Mouse (Mus musculus): ENCODE measurements around the gene Ptrh1. TPM values are rescaled to one million over a fixed set of nuclear protein-coding genes. Genes with fewer than 3 reads are reported as not detected.

Gene Ptrh1
- polyA plus RNA-seq, 1 experiment from 2014 or later: 1.1 TPM

DNA sequence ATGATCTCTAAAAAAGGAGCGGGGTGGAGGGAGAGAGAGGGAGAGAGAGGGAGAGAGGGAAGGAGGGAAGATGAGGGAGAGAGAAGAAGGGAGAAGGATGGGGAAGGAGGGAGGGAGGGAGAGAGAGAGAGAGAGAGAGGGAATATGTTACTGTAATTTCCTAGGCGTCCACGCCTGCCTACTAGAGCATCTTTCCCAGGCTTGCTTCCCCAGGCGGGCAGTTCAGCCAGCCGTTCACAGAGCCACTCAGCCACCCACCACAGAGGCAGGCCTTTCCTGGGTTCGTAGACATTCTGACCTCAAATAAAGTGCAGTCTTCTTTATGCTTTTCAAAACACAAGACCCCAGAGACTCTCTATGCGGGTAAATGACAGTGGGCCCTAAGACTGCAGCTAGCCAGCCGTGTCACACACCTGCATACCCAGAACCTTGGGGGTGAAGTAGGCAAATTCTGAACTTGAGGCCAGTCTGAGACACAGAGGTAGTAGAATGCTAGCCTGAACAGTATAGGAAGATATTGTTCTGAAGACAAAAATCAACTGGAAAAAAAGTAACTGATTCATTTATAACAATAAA is 48.1 kb downstream of the Ptrh1 start:
- no peaks in the 10 kb centered on the region for H3K9me3 ChIP-seq (ENCODE audit: low read length)
- ATAC-seq (peak; percentile 31; the same call in 1 of the 2 replicates), DNase-seq (no peak)
- H3K27ac ChIP-seq (ENCODE audit: low read depth): peak overlapping the region; percentile 71; the same call in 1 of the 2 replicates
- no peak overlapping the region for H3K4me2 ChIP-seq (ENCODE audit: low read depth, low read length)
- H3K4me3 ChIP-seq (ENCODE audit: low read depth, low read length): no peak overlapping the region
- H3K36me3 ChIP-seq (replicated peaks; ENCODE audit: insufficient read depth, low read length): no peaks in the 10 kb centered on the region
- TF ChIP-seq CTCF (IDR thresholded peaks at IDR 0.05; ENCODE audit: low read depth) (no peak), EP300 (IDR thresholded peaks at IDR 0.05; ENCODE audit: low read depth) (no peak)
- WGBS (ENCODE audit: insufficient replicate concordance): 68% methylated on average over 8 of the region's 8 CpGs
- no peaks in the 10 kb centered on the region for H3K27me3 ChIP-seq (ENCODE audit: insufficient read depth, low read length)
- no peak overlapping the region for H3K9ac ChIP-seq (replicated peaks)
- H3K4me1 ChIP-seq (ENCODE audit: insufficient read depth): peaks cover 2% of the 10 kb centered on the region; the same call in 1 of the 2 replicates

DNA sequence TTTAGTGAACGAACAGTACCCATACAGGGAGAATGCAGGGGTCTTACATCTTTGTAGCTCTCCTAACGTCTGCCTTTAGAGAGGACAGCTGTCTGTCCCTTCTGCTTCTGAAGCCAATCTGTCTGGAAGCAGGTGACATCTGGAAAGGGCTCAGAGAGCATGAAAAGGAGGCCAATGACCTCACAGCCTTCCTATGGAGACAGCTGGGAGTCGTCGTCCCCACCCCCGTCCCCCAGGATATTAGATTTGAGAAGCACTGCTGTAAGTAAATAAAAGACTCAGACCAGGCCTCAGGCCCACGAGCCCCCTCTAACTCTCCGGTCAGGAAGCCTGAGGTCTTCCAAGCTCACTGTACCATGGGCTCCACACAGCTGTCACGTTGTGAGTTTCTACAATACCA is 48.6 kb downstream of the Ptrh1 start:
- no peak for DNase-seq
- Histone ChIP-seq H3K4me1 (ENCODE audit: insufficient read depth) (peaks cover 2% of the 10 kb centered on the region; the same call in 1 of the 2 replicates), H3K4me3 (ENCODE audit: low read depth, low read length) (no peak overlapping the region), H3K9ac (replicated peaks) (no peak overlapping the region), H3K36me3 (replicated peaks; ENCODE audit: insufficient read depth, low read length) (no peaks in the 10 kb centered on the region), H3K27ac (ENCODE audit: low read depth) (peak overlapping the region; percentile 71), H3K9me3 (ENCODE audit: low read length) (no peaks in the 10 kb centered on the region), H3K27me3 (ENCODE audit: insufficient read depth, low read length) (no peaks in the 10 kb centered on the region), H3K4me2 (ENCODE audit: low read depth, low read length) (no peak overlapping the region)
- no peak for TF ChIP-seq EP300 (IDR thresholded peaks at IDR 0.05; ENCODE audit: low read depth)
- ATAC-seq: no peak
- 56% methylated on average over 8 of the region's 8 CpGs for WGBS (ENCODE audit: insufficient replicate concordance)

DNA sequence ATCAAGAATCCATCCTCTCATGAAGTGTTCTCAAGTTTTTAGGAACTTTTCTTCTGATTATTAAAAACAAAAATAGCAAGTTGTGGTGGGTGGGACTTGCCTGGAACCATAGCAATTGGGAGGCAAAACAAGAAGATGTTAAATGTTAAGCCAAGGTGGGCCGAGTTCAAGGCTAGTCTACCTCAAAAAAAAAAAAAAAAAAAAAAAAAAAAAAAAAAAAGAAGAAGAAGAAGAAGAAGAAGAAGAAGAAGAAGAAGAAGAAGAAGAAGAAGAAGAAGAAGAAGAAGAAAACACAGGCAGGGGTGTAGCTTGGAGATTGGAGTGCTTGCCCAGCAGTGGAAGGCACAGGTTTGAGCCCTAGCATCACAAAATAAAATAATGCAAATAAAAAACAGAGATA is 49.2 kb downstream of the Ptrh1 start:
- no peaks in the 10 kb centered on the region for H3K36me3 ChIP-seq (replicated peaks; ENCODE audit: insufficient read depth, low read length)
- H3K4me1 ChIP-seq (ENCODE audit: insufficient read depth): peaks cover 2% of the 10 kb centered on the region; the same call in 1 of the 2 replicates
- no peaks in the 10 kb centered on the region for H3K9me3 ChIP-seq (ENCODE audit: low read length)
- no peaks in the 10 kb centered on the region for H3K27me3 ChIP-seq (ENCODE audit: insufficient read depth, low read length)
- DNase-seq: no peak
- H3K4me3 ChIP-seq (ENCODE audit: low read depth, low read length): no peak overlapping the region
- TF ChIP-seq EP300 (IDR thresholded peaks at IDR 0.05; ENCODE audit: low read depth) (no peak), CTCF (IDR thresholded peaks at IDR 0.05; ENCODE audit: low read depth) (no peak)
- peak overlapping the region; percentile 71 for H3K27ac ChIP-seq (ENCODE audit: low read depth)
- ATAC-seq: no peak
- WGBS (ENCODE audit: insufficient replicate concordance): 64% methylated on average over 1 of the region's 1 CpGs
- no peak overlapping the region for H3K9ac ChIP-seq (replicated peaks)
- no peak overlapping the region for H3K4me2 ChIP-seq (ENCODE audit: low read depth, low read length)

DNA sequence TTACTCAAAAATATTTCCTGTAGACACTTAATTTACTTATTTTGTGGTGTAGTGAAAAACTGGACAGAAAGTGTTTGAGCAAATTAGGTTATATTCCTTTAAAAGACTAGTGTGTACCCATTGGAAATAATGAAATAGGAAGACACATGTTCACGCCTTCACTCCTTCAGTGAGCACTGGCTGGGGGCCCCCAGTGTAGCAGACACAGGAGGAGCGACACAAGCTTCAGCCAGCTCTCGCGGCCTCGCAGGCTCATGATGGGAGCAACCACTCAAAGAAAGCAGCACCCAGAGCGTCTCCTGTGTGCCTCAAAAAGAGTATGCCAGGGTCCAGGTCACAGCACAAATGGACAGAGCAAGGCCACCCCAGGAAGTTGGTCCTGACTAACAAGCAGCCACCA is 50.2 kb downstream of the Ptrh1 start:
- no peaks in the 10 kb centered on the region for H3K36me3 ChIP-seq (replicated peaks; ENCODE audit: insufficient read depth, low read length)
- H3K4me3 ChIP-seq (ENCODE audit: low read depth, low read length): no peak overlapping the region
- no peaks in the 10 kb centered on the region for H3K27me3 ChIP-seq (ENCODE audit: insufficient read depth, low read length)
- 74% methylated on average over 6 of the region's 6 CpGs for WGBS (ENCODE audit: insufficient replicate concordance)
- H3K4me1 ChIP-seq (ENCODE audit: insufficient read depth): peaks cover 2% of the 10 kb centered on the region; the same call in 1 of the 2 replicates
- TF ChIP-seq EP300 (IDR thresholded peaks at IDR 0.05; ENCODE audit: low read depth): no peak
- TF ChIP-seq CTCF (IDR thresholded peaks at IDR 0.05; ENCODE audit: low read depth): no peak
- H3K27ac ChIP-seq (ENCODE audit: low read depth): no peak overlapping the region
- DNase-seq (no peak), ATAC-seq (no peak)
- H3K4me2 ChIP-seq (ENCODE audit: low read depth, low read length): no peak overlapping the region
- H3K9me3 ChIP-seq (ENCODE audit: low read length): no peaks in the 10 kb centered on the region
- no peak overlapping the region for H3K9ac ChIP-seq (replicated peaks)

Other genes with a start within 250 kb of the Ptrh1 start
- gene Fam102a, start 240.5 kb upstream of the Ptrh1 start, polyA plus RNA-seq (2015; fragmentation: Nextera tagmentation; extraction: Ambion mirVana): 4.8 and 6.1 TPM in 2 replicates
- 37.0 and 41.7 TPM in 2 replicates for gene Dpm2, start 204.9 kb upstream of the Ptrh1 start, polyA plus RNA-seq (2015; fragmentation: Nextera tagmentation; extraction: Ambion mirVana)
- not detected in 2 replicates for gene Pip5kl1, start 201.0 kb upstream of the Ptrh1 start, polyA plus RNA-seq (2015; fragmentation: Nextera tagmentation; extraction: Ambion mirVana)
- not detected in 2 replicates for gene 9430097D07Rik, start 200.1 kb upstream of the Ptrh1 start, polyA plus RNA-seq (2015; fragmentation: Nextera tagmentation; extraction: Ambion mirVana)
- gene St6galnac4, start 188.7 kb upstream of the Ptrh1 start, polyA plus RNA-seq (2015; fragmentation: Nextera tagmentation; extraction: Ambion mirVana): 4.3 and 5.8 TPM in 2 replicates
- 14.0 and 15.9 TPM in 2 replicates for gene St6galnac6, start 176.1 kb upstream of the Ptrh1 start, polyA plus RNA-seq (2015; fragmentation: Nextera tagmentation; extraction: Ambion mirVana)
- 1.3 and 5.9 TPM in 2 replicates for gene Ak1, start 154.0 kb upstream of the Ptrh1 start, polyA plus RNA-seq (2015; fragmentation: Nextera tagmentation; extraction: Ambion mirVana)
- 29.9 and 30.2 TPM in 2 replicates for gene Eng, start 129.2 kb upstream of the Ptrh1 start, polyA plus RNA-seq (2015; fragmentation: Nextera tagmentation; extraction: Ambion mirVana)
- gene Fpgs, start 71.6 kb upstream of the Ptrh1 start, polyA plus RNA-seq (2015; fragmentation: Nextera tagmentation; extraction: Ambion mirVana): 85.3 and 95.9 TPM in 2 replicates
- gene Cdk9, start 62.7 kb upstream of the Ptrh1 start, polyA plus RNA-seq (2015; fragmentation: Nextera tagmentation; extraction: Ambion mirVana): 49.5 and 53.7 TPM in 2 replicates
- gene Sh2d3c, start 54.7 kb upstream of the Ptrh1 start, polyA plus RNA-seq (2015; fragmentation: Nextera tagmentation; extraction: Ambion mirVana): 7.6 and 8.3 TPM in 2 replicates
- gene 6330409D20Rik, start 34.8 kb upstream of the Ptrh1 start, polyA plus RNA-seq (2015; fragmentation: Nextera tagmentation; extraction: Ambion mirVana): not detected in 2 replicates
- 34.6 and 34.7 TPM in 2 replicates for gene Tor2a, start 18.6 kb upstream of the Ptrh1 start, polyA plus RNA-seq (2015; fragmentation: Nextera tagmentation; extraction: Ambion mirVana)
- gene Ttc16, start 153 bp upstream of the Ptrh1 start, polyA plus RNA-seq (2015; fragmentation: Nextera tagmentation; extraction: Ambion mirVana): 0.08 TPM in 1 of 2 replicates, not detected in the other
- gene Cfap157, start 8.6 kb downstream of the Ptrh1 start, polyA plus RNA-seq (2015; fragmentation: Nextera tagmentation; extraction: Ambion mirVana): 0.25 TPM in 1 of 2 replicates, not detected in the other
- gene Stxbp1, start 71.5 kb downstream of the Ptrh1 start, polyA plus RNA-seq (2015; fragmentation: Nextera tagmentation; extraction: Ambion mirVana): 2.1 and 2.3 TPM in 2 replicates
- gene Fam129b, start 100.3 kb downstream of the Ptrh1 start, polyA plus RNA-seq (2015; fragmentation: Nextera tagmentation; extraction: Ambion mirVana): 5.2 and 5.9 TPM in 2 replicates
- 103 and 104 TPM in 2 replicates for gene Rpl12, start 185.8 kb downstream of the Ptrh1 start, polyA plus RNA-seq (2015; fragmentation: Nextera tagmentation; extraction: Ambion mirVana)
- 1.3 and 1.6 TPM in 2 replicates for gene Lrsam1, start 185.8 kb downstream of the Ptrh1 start, polyA plus RNA-seq (2015; fragmentation: Nextera tagmentation; extraction: Ambion mirVana)
- 11.7 and 11.8 TPM in 2 replicates for gene Slc2a8, start 206.3 kb downstream of the Ptrh1 start, polyA plus RNA-seq (2015; fragmentation: Nextera tagmentation; extraction: Ambion mirVana)